Mouse (Mus musculus) ES-E14 (cell line): Measurements from ENCODE around the gene Fam83g.

Experiments
- CHD2 ChIP-seq: IDR thresholded peaks from 2 replicates; pipeline ENCODE4 v1.6.1; 2014; ENCODE audit warnings: mild to moderate bottlenecking, low read depth, low read length, inconsistent platforms
- ZNF384 ChIP-seq: IDR thresholded peaks from 2 replicates; pipeline ENCODE4 v1.6.1; 2012; ENCODE audit warnings: low read depth, low read length, inconsistent platforms

DNA sequence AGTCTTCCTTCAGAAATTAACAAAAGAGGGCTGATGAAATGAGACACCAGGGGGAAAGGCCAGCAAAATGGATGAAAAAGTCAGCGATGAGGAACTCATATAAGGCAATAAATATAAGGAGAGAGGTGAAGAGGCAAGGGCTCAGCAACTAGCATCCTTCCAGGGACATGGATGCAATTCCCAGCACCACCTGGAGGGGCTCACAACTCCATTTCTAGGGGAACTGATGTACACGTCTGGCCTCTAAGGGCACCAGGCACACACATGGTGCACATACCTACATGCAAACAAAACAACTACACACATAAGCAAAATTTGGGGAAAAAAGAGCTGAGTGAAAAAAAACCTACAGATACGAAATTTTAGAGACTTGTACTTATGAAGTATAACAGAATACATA, 60.6 kb downstream of the Fam83g start:
- no peak for TF ChIP-seq ZNF384
- no peak for TF ChIP-seq CHD2
